Mouse (Mus musculus) neural tube, embryonic 11.5 days (tissue): Measurements from ENCODE around the gene Pcbp3. TPM values are rescaled to one million over a fixed set of nuclear protein-coding genes. Genes with fewer than 3 reads are reported as not detected.

Source experiments
- ATAC-seq: fragments of 200-750 bp; cut with Nextera tagmentation; 2 replicates; pipeline ENCODE4 v1.8.0; 2017; ENCODE audit warnings: moderate number of reproducible peaks, mild to moderate bottlenecking, moderate TSS enrichment, moderate library complexity; ENCODE audit not compliant: insufficient read depth, low FRiP score, low TSS enrichment
- DNase-seq: peaks from one replicate; pipeline ENCODE4 v3.0.0-alpha.2; 2015; ENCODE audit warnings: low spot score
- H3K27ac ChIP-seq: fragments of 300-500 bp; sonication (generic); 2 replicates; pipeline ENCODE4 v1.5.1; 2014; ENCODE audit warnings: low read depth, mild to moderate bottlenecking, low read length
- H3K27me3 ChIP-seq: fragments of 300-500 bp; sonication (generic); 2 replicates; pipeline ENCODE4 v1.6.1; 2014; ENCODE audit warnings: mild to moderate bottlenecking, low read length, mixed read lengths; ENCODE audit not compliant: control insufficient read depth, insufficient read depth
- H3K36me3 ChIP-seq: fragments of 300-500 bp; sonication (generic); 2 replicates; pipeline ENCODE4 v1.6.1; 2014; ENCODE audit warnings: mild to moderate bottlenecking, low read length, moderate library complexity, mixed read lengths; ENCODE audit not compliant: control insufficient read depth, insufficient read depth
- H3K4me1 ChIP-seq: fragments of 300-500 bp; sonication (generic); 2 replicates; pipeline ENCODE4 v1.6.1; 2014; ENCODE audit warnings: low read length, mixed read lengths; ENCODE audit not compliant: control insufficient read depth, insufficient read depth
- H3K4me2 ChIP-seq: fragments of 300-500 bp; sonication (generic); 2 replicates; pipeline ENCODE4 v1.6.1; 2014; ENCODE audit warnings: low read depth, mild to moderate bottlenecking, moderate library complexity
- H3K4me3 ChIP-seq: fragments of 300-500 bp; sonication (generic); 2 replicates; pipeline ENCODE4 v1.5.1; 2014; ENCODE audit warnings: low read depth, low read length
- H3K9ac ChIP-seq: fragments of 300-500 bp; sonication (generic); 2 replicates; pipeline ENCODE4 v1.6.1; 2014; ENCODE audit warnings: mild to moderate bottlenecking, low read length
- H3K9me3 ChIP-seq: fragments of 300-500 bp; sonication (generic); 2 replicates; pipeline ENCODE4 v1.6.1; 2016; ENCODE audit warnings: low read length; ENCODE audit not compliant: control insufficient read depth
- WGBS: fragments of 180-500 bp; shearing (Covaris S2); extraction: QIAGEN DNeasy Blood & Tissue Kit; methylation state at CpG from one replicate; pipeline ENCODE4 v1.1.7; 2014; 5-methylcytosine and 5-hydroxymethylcytosine counted together
- polyA plus RNA-seq: library from polyadenylated mRNA; unstranded; fragments of >200 nt; fragmentation: Nextera tagmentation; extraction: Ambion mirVana; gene quantifications from 2 replicates; pipeline ENCODE4 v1.2.1, GENCODE M21; 2014

Gene Pcbp3
- polyA plus RNA-seq, 1 experiment from 2014 or later, result 47.3 TPM

- no peaks in the 10 kb centered on the region for H3K4me1 ChIP-seq
- no peaks in the 10 kb centered on the region for H3K36me3 ChIP-seq
- no peaks in the 10 kb centered on the region for H3K27me3 ChIP-seq
- no peaks in the 10 kb centered on the region for H3K9me3 ChIP-seq
- H3K9ac ChIP-seq, result no peak overlapping the region
- ATAC-seq (no peak), DNase-seq (no peak)
- H3K4me2 ChIP-seq, result no peak overlapping the region
- 0 out of 2 replicates have a peak overlapping the region, but pooled peaks have one; percentile 15 for H3K27ac ChIP-seq
- 77% methylated on average over 14 of the region's 14 CpGs for WGBS
- no peak overlapping the region for H3K4me3 ChIP-seq
Measured at GRCm38 (mm10) chr10:76905935-76906341, 55.7 kb downstream of the Pcbp3 start.

- Histone ChIP-seq H3K4me3 (no peak overlapping the region), H3K9me3 (no peaks in the 10 kb centered on the region), H3K4me2 (no peak overlapping the region), H3K4me1 (no peaks in the 10 kb centered on the region), H3K27ac (no peak overlapping the region), H3K9ac (no peak overlapping the region), H3K36me3 (no peaks in the 10 kb centered on the region), H3K27me3 (no peaks in the 10 kb centered on the region)
- 73% methylated on average over 3 of the region's 3 CpGs for whole genome bisulfite sequencing
- ATAC-seq (no peak), DNase-seq (no peak)
Measured at GRCm38 (mm10) chr10:76903694-76904093, 58.0 kb downstream of the Pcbp3 start.

GRCm38 (mm10) chr10:76903099-76903498 lies 58.6 kb downstream of the Pcbp3 start:
- Histone ChIP-seq H3K9me3 (no peaks in the 10 kb centered on the region), H3K36me3 (no peaks in the 10 kb centered on the region), H3K27ac (no peak overlapping the region), H3K9ac (no peak overlapping the region), H3K4me3 (no peak overlapping the region), H3K4me2 (no peak overlapping the region), H3K27me3 (no peaks in the 10 kb centered on the region), H3K4me1 (no peaks in the 10 kb centered on the region)
- ATAC-seq (no peak), DNase-seq (no peak)
- WGBS, result 85% methylated on average over 3 of the region's 3 CpGs

- Histone ChIP-seq H3K27ac (peak overlapping the region; percentile 14; the same call in 1 of the 2 replicates), H3K4me1 (no peaks in the 10 kb centered on the region), H3K4me3 (no peak overlapping the region), H3K9ac (no peak overlapping the region), H3K27me3 (no peaks in the 10 kb centered on the region), H3K36me3 (no peaks in the 10 kb centered on the region), H3K9me3 (no peaks in the 10 kb centered on the region), H3K4me2 (no peak overlapping the region)
- DNase-seq (peak; percentile 23), ATAC-seq (no peak)
- 35% methylated on average over 6 of the region's 6 CpGs for WGBS
Measured at GRCm38 (mm10) chr10:76902588-76902987, 59.1 kb downstream of the Pcbp3 start.

- no peak for DNase-seq
- Histone ChIP-seq H3K27ac (no peak overlapping the region), H3K9ac (no peak overlapping the region), H3K36me3 (no peaks in the 10 kb centered on the region), H3K9me3 (no peaks in the 10 kb centered on the region), H3K4me1 (no peaks in the 10 kb centered on the region), H3K27me3 (no peaks in the 10 kb centered on the region), H3K4me2 (no peak overlapping the region), H3K4me3 (no peak overlapping the region)
- no peak for ATAC-seq
- 95% methylated on average over 4 of the region's 4 CpGs for WGBS
Measured at GRCm38 (mm10) chr10:76898428-76898827, 63.3 kb downstream of the Pcbp3 start.

GRCm38 (mm10) chr10:76891456-76891855 lies 70.2 kb downstream of the Pcbp3 start:
- H3K27ac ChIP-seq, result no peak overlapping the region
- ATAC-seq (no peak), DNase-seq (no peak)
- no peaks in the 10 kb centered on the region for H3K27me3 ChIP-seq
- H3K36me3 ChIP-seq, result no peaks in the 10 kb centered on the region
- no peak overlapping the region for H3K4me2 ChIP-seq
- H3K4me3 ChIP-seq, result no peak overlapping the region
- H3K4me1 ChIP-seq, result no peaks in the 10 kb centered on the region
- H3K9me3 ChIP-seq, result no peaks in the 10 kb centered on the region
- H3K9ac ChIP-seq, result no peak overlapping the region
- WGBS, result 90% methylated on average over 2 of the region's 2 CpGs

- Histone ChIP-seq H3K4me3 (no peak overlapping the region), H3K27me3 (no peaks in the 10 kb centered on the region), H3K4me2 (no peak overlapping the region), H3K4me1 (peaks cover 8% of the 10 kb centered on the region; the same call in 1 of the 2 replicates), H3K9me3 (no peaks in the 10 kb centered on the region), H3K36me3 (no peaks in the 10 kb centered on the region), H3K9ac (no peak overlapping the region), H3K27ac (peak overlapping the region; percentile 39; the same call in 1 of the 2 replicates)
- 85% methylated on average over 3 of the region's 3 CpGs for WGBS
- DNase-seq (no peak), ATAC-seq (no peak)
Measured at GRCm38 (mm10) chr10:76883442-76884244, 78.0 kb downstream of the Pcbp3 start.

GRCm38 (mm10) chr10:76882644-76883441 lies 78.8 kb downstream of the Pcbp3 start:
- ATAC-seq (no peak), DNase-seq (no peak)
- Histone ChIP-seq H3K27ac (no peak overlapping the region; the same call in 1 of the 2 replicates), H3K27me3 (no peaks in the 10 kb centered on the region), H3K36me3 (no peaks in the 10 kb centered on the region), H3K9me3 (no peaks in the 10 kb centered on the region), H3K4me1 (peaks cover 8% of the 10 kb centered on the region; the same call in 1 of the 2 replicates), H3K4me3 (no peak overlapping the region), H3K9ac (no peak overlapping the region), H3K4me2 (no peak overlapping the region)
- WGBS, result 79% methylated on average over 17 of the region's 17 CpGs
